Mouse (Mus musculus) neural tube, embryonic 10.5 days (tissue): ENCODE measurements around the gene Egfl7.

Experiments
- DNase-seq: peaks from one replicate; pipeline ENCODE4 v3.0.0-alpha.2; 2017; ENCODE audit warnings: low spot score; ENCODE audit errors: extremely low spot score

The Egfl7 gene

GRCm38 (mm10) chr2:26593211-26594021 lies 13.6 kb downstream of the Egfl7 start:
- DNase-seq: no peak

DNA sequence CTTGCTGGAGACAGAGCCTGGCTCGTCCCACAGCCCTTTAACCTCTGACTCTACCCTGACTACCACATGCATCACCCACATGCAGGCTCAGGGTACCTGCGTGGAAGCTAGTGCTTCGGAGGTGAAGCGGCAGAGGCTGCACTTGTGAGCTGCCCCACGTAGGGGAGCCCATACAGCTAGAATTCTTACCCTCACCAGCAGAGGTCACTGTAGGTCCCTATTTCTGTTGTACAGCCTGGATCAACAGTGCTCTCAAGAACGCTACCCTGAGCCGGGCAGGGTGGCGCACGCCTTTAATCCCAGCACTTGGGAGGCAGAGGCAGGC lies 14.2 kb downstream of the Egfl7 start:
- DNase-seq: no peak

DNA sequence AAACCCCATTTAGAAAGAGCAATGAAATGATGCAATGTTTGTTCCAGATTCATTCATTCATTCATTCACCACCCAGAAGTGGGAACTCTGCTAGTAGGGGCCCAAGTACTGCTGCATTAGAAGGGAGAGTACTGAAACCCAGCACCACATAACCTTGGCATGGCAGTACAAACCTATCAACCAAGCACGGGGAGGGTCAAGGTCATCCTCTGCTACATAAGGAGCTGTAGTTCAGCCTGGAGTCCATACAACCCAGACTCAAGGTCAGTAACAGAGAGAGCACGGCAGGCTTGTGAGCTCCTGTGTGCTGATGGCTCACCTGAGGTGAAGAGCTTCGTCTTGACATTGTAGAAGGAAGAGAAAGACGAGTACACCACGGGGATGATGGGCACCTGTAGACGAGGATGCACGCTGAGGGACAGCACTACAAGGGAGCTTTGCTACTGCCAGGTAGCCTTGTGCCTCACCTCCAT lies 14.7 kb downstream of the Egfl7 start:
- no peak for DNase-seq

GRCm38 (mm10) chr2:26594934-26595724 lies 15.3 kb downstream of the Egfl7 start:
- no peak for DNase-seq

DNA sequence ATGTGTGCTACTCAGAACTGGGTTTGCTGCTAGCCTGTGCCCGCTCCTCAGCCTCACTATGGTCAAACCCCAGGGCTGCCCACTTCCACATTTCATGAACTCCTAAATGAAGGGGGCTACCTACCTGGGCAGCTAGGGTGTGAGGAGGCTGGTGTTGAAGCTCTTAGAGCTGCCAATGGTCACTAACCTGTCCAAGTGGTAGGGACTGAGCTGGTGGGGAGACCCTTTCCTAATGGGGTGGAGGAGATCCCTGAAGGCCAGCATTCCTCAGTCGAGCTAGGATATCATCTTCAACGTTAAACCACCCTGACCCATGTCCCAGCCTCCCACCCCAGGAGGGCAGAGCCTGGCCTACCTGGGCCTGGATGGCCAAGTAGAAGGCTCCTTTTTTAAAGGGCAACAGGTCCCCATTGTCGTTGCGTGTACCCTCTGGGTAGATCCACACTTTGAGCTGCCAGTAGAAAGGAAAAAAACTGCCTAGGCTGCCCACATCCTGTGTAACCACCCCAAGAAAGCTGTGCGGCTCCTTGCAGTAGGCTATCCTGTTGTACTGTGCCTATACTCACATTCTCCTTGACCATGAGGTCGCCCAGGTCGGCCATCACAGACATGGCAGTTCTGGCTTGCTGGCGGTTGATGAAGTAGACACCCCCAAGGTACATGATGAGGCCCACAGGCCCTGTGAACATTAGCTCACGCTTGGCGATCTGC lies 16.1 kb downstream of the Egfl7 start:
- DNase-seq: no peak

- no peak for DNase-seq
These were observed 17.1 kb downstream of the Egfl7 start for GRCm38 (mm10) chr2:26596898-26597297.

GRCm38 (mm10) chr2:26597810-26598209 lies 18.0 kb downstream of the Egfl7 start:
- DNase-seq: no peak

DNA sequence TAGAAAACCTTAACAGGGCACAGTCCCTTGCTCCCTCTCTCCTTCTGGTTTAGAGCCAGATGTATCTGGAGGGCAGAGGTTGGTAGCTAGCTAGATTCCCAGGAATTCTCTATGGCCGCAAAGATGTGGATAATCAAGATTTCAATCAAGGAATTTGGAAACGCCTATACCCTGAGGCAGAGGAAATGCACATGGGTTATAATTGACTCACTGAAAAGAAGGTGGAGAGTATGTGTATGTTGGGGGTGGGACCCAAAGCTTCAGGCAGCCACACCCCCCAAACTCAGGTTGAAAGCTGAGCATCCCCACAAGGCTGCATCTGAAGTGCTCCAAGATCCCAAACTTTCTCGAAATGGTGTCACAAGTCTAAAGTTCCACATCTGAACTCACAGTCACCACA lies 18.6 kb downstream of the Egfl7 start:
- DNase-seq: no peak

GRCm38 (mm10) chr2:26599965-26600364 lies 20.2 kb downstream of the Egfl7 start:
- no peak for DNase-seq

DNA sequence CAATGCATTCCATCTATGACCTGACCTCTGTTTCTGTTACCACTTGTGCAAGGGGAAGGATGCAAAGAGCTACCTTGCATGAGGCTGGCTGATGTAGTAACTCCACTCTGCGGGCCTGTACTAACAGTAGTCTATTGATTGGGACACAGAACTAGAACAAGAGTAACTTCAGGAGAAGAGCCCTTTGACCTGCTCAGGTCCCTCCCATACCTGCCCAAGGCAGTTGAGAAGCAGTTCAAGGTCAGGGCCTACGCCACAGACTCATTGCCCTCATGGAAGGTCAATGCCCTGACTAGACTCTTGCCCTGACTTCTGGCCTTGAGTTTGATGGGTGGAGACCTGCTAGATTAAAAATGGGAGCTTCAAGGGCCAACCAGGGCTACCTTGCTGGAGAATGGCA lies 20.9 kb downstream of the Egfl7 start:
- no peak for DNase-seq

- DNase-seq: no peak
These were observed 21.8 kb downstream of the Egfl7 start for GRCm38 (mm10) chr2:26601595-26601994.

- DNase-seq: no peak
These were observed 22.8 kb downstream of the Egfl7 start for GRCm38 (mm10) chr2:26602631-26603030.

DNA sequence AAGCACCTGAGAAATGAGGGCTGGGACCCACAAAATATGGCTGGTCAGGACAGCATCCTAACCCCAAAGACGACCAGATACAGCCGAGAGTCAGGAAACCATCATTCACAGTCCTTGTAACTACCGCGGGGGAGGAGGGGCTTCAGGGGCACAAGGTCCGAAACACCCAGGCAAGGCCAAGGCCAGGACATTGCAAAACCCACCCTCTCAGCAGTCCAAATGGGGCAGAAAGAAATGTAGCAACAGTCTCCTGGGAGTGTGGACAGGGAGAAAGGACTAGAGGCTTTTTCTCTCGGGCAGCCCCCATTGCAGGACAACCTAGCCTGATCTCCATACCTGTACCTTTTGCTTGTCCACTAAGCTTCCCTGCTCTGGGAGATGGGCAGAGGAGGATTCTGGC lies 23.3 kb downstream of the Egfl7 start:
- DNase-seq: no peak

DNA sequence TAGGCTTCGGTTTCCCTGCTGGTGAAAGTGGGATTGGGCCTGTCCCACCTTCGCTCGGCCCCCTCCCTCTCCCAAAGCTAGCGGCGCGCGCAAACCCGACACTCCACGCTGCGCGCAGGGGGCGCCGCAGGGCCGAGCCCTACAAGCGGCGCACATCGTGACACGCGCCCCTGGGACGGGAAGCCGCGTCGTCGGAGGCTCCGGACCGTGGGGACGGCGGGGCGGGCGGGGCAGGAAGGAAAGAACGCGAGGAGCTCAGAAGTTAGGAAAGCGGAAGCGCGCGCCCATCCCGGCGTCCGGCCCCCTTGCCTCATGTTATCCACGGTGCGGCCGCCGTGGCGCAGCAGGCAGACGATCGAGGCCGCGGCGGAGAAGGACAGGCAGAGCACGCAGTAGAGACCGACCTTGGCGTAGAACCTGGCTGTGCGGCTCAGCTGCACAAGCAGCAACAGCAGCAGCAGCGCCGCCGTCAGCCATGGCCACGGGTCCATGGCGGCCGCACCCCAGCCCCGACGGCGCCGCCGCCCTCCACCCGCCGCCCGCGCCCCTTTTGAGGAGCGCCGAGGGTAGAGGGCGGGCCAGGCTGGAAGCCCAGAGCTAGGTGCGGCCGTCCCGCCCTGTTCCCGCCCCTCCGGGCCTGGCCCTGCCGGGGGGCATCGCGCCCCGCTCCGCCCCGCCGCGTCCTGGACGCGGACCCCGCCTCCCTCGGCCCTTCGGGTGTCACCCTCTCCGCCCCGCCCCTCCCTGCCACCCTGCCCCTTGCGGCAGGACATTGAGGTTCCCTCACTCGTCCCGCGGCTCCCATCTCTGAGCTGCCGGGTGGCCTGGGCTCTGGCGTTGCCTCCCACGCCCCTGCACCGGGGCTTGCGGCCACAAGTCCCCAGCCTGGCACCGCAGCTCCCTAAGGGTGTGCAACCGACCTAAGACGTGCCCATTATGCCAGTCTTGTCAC lies 24.2 kb downstream of the Egfl7 start, which contains the start of gene Agpat2:
TSS of gene Agpat2 (minus strand) at position 698 of the 952 bp plus-strand sequence.
- DNase-seq: peak; percentile 64

DNA sequence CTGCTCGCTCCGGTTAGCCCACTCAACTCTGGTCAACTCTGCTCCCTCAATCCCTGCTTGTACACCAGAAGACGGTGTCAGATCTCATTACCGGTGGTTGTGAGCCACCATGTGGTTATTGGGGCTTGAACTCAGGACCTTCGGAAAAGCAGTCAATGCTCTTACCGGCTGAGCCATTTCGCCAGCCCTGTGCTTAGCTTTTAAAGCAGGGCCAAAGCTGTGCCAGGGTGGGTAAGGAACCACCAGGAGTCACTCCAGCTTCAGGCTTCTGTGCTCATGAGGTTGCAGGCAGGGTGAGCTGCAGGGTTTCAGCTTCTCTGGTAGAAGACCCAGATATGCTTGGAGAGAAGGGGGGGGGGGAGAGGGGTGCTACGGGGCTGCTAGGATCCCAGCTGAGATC lies 25.5 kb downstream of the Egfl7 start:
- no peak for DNase-seq

- DNase-seq: no peak
These were observed 26.8 kb downstream of the Egfl7 start for GRCm38 (mm10) chr2:26606579-26606978.

DNA sequence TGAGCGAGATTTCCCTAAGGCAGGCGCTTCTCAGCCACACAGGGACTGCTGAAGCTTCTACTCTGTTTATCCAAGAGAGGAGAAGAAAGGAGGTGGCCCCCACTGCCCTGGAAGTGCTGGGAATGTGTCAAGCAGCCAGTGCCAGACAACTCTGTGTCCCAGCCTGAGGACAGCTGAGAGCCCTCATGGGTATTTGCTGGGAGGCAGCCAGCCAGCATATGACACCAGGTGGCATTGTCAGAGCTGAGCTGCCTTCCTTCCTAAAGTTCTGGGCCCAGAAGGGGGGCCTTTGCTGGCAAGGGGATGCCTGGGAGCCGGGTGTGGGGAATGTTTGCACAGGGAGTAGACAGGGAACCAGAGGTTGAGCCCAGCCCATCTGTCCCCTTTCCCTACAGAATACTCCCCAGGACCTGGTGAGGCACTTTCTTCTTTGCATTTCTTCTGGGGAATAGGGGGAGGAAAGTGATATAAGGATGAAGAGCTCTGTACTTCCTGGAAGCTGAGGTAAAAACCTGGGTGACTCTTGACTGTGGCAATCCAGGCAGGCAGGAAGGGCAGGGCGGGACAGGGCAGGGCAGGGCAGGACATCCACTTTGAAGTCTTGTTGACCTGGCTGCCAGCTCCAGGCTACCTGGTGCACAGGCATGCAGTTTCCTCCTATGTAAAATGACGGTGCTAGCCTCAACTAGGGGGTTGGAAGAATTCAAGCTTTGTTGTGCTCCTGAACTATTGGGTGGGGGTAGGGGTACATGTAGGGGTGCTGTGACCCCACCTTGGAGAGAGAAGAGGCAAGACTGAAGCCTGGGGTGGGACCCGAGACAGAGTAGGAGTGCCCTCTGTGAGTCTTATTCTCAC lies 27.5 kb downstream of the Egfl7 start:
- no peak for DNase-seq

DNA sequence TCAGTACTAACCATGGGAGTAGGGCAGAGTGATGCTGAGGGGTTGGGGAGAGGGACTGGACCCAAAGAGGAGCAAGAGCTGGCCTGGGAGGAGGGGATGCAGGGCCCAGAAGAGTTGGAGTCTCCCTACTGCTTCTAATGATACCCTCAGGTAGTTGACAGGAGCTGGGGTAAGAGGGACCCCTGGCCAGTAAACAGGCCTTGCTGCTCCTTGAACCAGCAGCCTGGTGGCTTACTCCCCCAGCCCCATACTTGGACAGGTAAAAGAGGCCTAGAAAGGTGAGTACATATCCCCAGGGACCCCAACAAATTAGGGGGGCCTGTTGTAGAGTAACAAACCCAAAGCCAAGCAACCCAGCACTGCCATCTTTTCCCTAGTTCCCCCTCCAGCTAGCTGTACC lies 29.0 kb downstream of the Egfl7 start:
- DNase-seq: no peak

GRCm38 (mm10) chr2:26609261-26609661 lies 29.4 kb downstream of the Egfl7 start:
- no peak for DNase-seq

DNA sequence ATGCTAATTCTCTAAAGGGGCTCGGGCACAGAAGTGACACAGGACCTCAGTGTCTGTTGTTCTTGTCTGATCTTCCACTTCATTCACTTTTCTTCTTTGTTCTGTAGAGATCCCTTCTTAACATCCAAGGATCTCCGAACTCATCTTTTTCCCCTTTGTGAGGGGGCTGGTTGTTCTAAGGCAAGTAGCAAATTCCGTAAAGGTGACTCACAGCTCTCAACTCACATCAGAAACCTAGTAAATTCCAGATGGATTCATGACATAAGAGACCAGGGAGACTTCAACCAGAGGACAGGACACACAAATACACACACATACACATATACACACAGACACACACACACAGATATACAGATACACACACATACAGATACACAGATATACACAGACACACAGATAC lies 30.7 kb downstream of the Egfl7 start:
- DNase-seq: no peak
